Mouse (Mus musculus) spleen, postnatal 14 days (tissue): Measurements from ENCODE around the gene Piwil4.
A peak's percentile ranks its signal among the peaks of the same experiment; 100 is the strongest.

Experiments
- DNase-seq, 2 experiments: peaks; one replicate each; pipeline ENCODE4 v3.0.0; 2021 to 2022; ENCODE audit warnings: low spot score in 2 of 2

Piwil4 gene

DNA sequence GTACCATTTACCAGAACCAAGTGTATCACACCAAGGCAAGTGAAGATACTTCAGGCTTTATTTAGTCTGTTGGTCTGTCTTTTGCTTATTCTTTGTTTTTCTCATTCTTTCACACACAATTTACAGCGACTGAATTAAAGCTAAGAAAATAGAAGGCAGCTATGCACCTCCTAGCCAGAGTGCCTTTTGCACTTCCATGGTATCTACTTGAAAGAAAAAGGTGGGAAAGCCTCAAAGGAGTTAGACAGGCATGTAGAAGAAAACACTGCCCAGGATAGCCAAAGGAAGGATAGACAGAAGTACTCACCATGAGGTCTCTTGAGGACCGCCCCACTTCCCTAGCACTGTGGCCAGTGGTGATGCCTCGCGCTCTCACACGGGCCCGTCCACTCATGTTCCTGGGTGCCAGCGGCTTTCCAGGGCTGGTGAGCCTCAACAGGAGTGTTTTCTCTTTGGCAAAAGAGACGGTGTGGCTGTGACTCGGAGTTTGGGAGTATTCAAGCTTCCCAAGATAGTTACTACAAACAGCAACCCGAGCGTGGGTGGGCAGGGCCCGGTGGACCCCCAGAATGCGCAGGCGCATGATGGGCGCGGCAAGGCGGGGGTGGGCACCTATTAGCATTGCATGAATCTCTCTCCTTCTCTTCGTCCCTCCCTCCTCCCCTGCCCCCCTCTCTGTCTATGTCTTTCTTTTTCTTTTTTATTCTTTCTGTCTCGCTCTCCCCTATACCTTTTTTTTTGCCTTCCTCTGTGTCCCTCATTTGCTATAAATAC, at the start of gene Piwil4:
Piwil4 (minus strand) TSS at position 583 of the 774 bp plus-strand sequence.
- DNase-seq = no peak

DNA sequence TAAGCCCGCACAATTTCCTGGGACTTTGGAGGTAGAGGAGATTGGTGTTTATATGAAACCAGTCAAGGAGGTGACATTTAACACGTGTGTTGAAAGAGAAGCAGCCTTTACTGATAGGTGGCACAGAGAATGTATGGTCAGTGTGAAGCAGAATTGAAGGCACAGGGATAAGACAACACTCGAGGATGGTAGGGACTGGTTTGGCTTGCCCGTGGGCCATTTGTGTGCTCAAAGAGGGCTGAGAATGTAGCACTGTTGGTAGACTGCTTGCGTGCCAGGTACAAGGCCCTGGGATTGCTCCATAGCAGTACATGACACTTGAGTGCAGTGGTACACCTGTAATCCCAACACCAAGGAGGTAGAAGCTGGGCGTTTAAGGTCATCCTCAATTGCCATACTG, 46.8 kb upstream of the Piwil4 start:
- no peak for DNase-seq

DNA sequence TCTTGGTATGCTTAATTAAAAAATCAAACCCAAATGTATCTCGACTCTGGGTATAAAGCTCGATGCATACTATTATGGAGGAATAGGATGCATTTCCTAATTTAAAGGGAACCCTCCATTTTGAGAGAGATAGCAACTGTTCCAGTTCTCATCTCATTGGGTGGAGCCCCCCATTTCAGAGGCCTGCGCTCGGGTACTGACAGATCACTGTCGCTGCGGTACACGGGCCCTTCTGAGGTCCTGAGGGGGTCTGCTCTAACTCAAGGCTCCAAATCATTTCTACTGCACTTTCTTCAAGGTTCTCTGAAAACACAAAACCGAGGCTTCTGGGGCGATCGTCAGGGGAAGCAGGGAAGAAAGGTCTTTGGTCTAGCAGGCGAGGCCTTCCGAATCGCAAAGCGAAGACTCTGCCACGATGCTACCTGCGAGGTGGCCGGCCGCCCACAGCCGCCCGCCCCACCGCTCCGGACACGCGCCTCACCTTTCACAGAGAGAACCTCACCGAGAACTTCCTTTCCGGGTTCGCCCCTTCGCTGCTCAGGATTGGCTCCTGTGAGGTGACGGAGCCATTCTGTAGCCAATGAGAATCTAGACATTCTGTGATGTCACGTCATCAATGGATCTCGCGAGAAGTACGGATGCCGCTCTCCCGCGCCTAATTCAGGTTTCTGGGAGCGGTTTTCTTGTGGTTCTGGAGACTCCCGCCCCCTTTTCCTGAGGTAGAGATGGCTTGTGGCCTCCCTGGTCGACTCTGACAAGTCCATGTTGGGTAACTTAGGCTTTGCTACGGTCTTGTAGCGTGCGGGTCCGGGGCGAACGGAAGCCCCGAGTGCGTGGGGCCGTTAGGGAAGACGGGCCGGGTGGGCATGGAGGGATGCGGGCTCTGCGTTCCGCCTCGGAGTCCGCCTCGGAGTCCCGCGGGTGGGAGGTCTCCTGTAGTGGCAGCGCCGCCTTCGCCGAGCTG, 43.8 kb upstream of the Piwil4 start, which contains the start of the genes Mre11a and Ankrd49:
Mre11a (plus strand) TSS at position 616 of the 964 bp plus-strand sequence.
Ankrd49 (minus strand) TSS at position 818 of the 964 bp plus-strand sequence.
- DNase-seq = peak; percentile 77 to 87

DNA sequence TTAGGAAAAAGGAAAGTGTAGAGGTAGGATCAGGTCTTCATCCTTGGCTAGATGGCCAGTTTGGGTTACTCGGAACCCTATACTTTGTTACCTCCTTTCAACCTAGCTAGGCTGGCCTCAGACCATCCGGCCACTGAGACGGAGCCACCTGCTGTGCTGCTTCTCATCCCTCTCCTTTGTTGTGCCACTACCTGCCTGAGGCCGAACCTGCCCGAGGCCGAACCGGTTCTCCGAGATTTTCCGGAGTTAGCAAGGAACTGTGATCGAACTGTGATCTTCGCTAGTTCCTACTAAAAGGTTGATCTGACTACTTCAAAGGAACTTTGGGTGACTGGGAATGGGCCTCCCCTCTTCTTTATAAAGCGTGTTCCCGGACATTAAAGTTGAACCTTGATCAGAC, 37.8 kb upstream of the Piwil4 start:
- DNase-seq = no peak

- DNase-seq = no peak
Measured at GRCm38 (mm10) chr9:14773813-14774212, 33.3 kb upstream of the Piwil4 start.

DNA sequence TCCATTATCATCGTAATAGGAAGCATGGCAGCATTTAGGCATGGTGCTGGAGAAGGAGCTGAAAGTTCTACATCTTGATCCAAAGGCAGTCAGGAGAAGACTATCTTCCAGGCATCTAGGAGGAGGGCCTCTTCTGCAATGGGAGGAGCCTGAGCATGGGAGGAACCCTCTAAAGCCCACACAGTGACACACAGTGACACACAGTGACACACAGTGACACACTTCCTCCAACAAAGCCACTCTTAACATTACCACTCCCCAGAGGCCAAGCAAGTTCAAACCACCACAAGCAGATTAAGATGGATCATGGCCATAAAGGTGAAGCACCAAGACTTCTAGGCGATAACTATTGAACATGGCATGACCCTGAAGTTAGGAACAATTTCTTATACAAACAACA, 31.5 kb upstream of the Piwil4 start:
- no peak for DNase-seq

- DNase-seq = no peak
Measured at GRCm38 (mm10) chr9:14770803-14771471, 30.4 kb upstream of the Piwil4 start, which contains the start of gene 1700012B09Rik. Gene 1700012B09Rik (minus strand): TSS chr9:14771030.

DNA sequence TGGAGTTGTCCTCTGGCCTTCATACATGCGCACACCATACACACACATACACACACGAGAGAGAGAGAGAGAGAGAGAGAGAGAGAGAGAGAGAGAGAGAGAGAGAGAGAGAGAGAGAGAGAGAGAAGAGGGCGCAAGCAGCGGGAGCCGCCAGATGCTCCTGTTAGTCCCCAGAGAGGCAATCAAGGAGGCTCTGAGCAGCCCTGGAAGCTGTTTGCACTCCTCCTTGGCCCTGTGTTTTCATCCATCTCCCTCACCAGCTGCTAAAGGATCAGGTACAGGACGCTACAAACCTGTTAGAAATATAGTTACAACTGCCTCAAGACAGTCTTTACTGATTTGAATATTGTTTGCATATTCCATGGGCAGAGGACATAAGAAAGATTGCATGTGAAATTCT, 29.3 kb upstream of the Piwil4 start:
- DNase-seq = no peak

DNA sequence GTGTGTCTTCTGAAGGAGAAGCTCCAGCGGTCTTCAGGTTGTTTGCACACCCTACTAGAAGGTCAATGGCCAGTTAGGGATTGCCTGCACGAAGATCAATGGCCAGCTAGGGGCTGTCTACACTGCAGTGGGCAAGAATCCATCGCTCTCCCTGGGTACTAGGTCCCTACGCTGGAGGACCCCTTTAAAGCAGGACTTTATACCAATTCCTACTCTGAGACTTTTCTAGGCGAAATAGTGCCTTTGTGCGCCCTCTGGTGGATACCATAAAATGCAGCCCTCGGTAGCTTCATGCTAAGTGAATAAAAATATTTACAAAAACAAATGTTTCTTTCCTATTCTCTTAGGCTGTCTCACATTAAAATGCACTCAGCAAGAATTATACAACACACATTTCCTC, 24.2 kb upstream of the Piwil4 start:
- no peak for DNase-seq

DNA sequence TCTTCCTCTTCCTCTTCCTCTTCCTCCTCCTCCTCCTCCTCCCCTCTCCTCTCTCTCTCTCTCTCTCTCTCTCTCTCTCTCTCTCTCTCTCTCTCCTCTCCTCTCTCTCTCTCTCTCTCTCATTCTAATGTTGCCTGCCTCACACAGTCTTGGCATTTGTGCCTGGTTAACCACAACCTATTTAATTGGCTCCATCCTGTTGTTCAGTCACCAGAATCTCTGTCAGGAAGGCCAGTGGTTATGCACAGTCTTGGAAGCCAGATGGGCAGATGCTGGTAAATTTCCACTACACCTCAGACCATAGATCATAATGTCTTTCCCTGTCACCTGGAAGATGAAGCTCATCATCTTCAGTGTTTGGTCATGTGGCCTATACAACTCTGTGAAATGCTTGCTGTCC, 18.7 kb upstream of the Piwil4 start:
- DNase-seq = no peak

DNA sequence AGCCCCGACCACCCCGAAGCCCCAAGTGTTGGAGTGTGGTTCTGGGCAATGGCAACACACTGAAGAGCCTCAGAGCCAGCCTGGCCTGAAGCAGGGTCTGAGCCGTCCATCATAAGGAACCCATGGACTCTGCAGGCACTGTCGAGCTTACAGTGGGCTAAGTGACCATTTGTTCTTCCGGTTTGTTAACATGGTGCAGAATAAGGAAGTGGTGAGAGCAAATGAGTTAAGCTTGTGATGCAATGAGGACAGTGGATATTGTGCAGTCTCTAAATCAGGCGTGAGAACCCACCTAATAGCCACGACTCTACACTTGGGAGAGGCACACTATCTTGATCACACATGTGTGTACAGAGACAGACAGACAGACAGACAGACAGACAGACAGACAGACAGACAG, 18.1 kb upstream of the Piwil4 start:
- no peak for DNase-seq

DNA sequence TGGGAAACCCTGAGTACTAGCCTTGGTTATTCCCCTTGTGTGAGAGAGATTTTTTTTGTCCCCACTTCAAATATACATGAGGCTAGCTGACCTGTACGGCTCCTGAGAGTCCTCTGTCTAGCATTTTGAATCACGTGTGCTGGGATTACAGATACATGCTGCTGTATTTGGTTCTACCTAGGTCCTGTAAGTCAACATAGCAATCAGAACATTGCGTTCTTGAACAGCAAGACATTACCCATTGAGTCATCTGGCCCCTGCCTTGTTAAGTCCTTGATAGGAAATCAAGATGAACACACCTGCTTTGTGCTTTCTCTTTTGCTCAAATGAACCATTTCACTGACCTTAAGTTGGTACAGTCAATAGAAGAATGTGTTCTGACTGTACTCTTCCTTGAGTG, 13.9 kb upstream of the Piwil4 start:
- no peak for DNase-seq

DNA sequence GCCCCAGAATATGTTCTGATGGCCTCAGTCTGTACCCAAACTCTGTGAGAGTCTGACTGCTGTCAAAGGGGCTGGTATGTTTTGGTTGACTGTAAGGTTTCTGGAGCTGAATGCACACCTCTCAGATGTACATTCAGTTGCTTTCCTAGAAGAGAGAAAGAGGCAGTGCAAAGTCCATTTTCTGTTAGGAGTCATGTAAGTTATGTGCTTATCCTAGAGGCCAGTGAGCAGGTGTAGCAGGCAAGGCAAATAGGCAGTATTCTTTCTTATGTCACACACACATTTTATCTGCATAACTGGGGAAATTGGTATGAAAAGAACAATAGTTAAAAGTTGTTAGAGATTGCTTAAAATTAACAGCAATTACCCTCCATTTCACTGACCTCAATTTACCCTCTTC, 13.4 kb upstream of the Piwil4 start:
- DNase-seq = no peak

DNA sequence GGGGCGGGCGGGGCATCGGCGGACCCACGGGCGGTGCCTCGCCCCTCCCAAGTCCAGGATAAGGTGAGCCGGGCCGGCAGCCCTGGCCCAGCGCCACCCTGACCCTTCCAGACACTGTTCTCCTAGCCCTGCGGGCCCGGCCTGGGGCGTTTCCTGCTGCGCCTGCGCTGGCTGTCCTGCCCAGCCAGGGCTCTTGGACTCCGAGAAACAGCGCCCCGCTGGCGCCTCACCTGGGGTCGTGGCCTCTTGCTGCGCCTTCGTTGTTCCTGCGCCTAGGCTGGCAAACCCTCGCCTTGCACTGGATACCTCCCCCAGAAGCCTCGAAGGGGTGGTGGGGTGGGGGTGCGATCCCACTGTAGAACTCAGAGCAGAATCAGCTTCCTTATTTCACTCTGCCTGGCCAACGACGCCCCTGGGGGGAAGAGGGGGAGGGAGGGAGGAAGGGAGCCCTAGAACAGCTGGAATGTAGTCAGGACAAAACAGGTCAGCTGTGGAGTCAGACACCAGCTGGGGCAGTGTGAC, 11.5 kb upstream of the Piwil4 start, which contains the start of gene Fut4:
Fut4 (minus strand) TSS at position 393 of the 522 bp plus-strand sequence.
- peak in 1 of 2 experiments; percentile 11 for DNase-seq

DNA sequence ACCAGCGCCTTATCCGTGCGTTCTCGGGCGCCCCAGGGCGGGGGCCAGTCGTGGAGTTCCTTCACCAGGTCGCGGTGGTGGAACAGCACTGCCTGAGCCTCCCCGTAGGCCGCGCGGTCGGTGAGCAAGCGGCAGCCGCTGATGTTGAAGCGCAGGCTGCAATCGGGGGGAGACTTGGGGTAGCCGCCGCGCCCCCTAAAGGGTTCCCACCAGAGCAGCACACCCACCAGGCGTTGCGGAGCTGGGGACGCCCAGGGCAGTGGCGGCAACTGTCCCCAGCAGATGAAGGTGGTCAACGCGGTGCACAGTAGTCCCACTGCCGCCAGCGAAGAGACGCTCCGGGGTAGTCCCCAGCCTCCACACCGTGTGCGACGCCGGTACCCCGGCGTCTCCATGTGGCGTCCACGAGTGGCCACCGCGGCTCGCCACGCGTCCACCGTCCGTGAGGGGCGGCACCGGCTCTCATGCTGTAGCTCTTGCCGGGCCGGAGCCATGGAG, 11.0 kb upstream of the Piwil4 start:
- DNase-seq = no peak

- DNase-seq = no peak
Measured at GRCm38 (mm10) chr9:14750901-14751502, 10.5 kb upstream of the Piwil4 start.

GRCm38 (mm10) chr9:14739498-14740150, 909 bp downstream of the Piwil4 start:
- DNase-seq = no peak

GRCm38 (mm10) chr9:14730941-14731541, 9.5 kb downstream of the Piwil4 start:
- DNase-seq = no peak

DNA sequence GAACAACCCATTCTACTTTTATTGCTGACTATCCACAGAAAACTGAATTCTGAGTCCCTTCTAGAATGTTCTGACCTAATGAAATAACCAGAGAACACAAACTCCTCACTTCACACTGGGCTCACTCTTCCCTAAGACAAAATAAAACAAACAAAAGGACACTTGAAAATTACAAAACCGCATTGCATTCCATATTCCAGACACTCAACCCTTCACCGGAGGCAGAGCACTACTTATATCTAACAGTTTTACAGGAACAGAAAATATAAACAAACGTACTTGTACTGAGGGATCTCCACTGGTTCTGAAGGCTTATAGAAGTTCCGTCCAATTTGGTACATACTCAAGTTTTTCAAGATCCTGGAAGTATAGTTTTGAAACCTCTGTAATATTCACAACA, 12.2 kb downstream of the Piwil4 start:
- no peak for DNase-seq

- DNase-seq = no peak
Measured at GRCm38 (mm10) chr9:14726629-14727028, 13.9 kb downstream of the Piwil4 start.
